8 mouse cellular contexts compared by ENCODE assay signal in the genomic region with DNA sequence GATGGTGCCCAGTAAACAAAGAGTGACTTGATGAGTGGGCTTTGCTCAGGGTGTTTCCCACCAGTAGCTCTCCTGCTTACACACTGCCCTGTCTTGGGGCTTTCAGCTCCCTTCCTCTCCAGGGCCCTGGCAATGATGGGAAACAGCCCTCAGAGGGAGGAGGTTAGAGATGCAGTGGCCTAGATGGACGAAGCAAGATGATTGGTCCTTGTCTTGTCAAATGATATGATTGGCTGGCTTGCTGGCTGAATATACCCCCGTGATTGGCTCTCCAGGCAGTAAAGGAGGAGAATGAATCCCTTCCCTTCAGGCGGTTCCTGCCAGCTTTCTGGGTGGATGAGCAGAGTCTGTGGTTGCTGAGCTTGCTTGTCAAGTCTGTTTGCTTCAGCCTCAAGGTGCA.
DNase-seq lines count a peak whose midpoint lies in the region; ATAC-seq and TF ChIP-seq lines count a peak whose summit lies in the region.

No protein-coding gene starts in this region.

- H3K4me3 ChIP-seq in lung, embryonic 14.5 days (ENCODE audit: low read depth, low read length): peak overlapping the region; percentile 15; the same call in 1 of the 2 replicates
- no peak overlapping the region for H3K4me3 ChIP-seq in lung, adult 2 months (replicated peaks; ENCODE audit: extremely low read depth, low read depth, low read length)
- H3K4me3 ChIP-seq in layer of hippocampus, adult 2 months: peak overlapping the region; percentile 41
- peak overlapping the region; percentile 22 for H3K4me3 ChIP-seq in midbrain, embryonic 14.5 days (replicated peaks; ENCODE audit: low read depth, low read length)

- no peaks in the 10 kb centered on the region for H3K27me3 ChIP-seq in lung, embryonic 14.5 days (ENCODE audit: insufficient read depth, low read length)
- no peaks in the 10 kb centered on the region for H3K27me3 ChIP-seq in midbrain, embryonic 14.5 days (ENCODE audit: control insufficient read depth, insufficient read depth, low read length)

- H3K9me3 ChIP-seq in lung, embryonic 14.5 days (ENCODE audit: low read depth, low read length): no peaks in the 10 kb centered on the region
- no peaks in the 10 kb centered on the region for H3K9me3 ChIP-seq in midbrain, embryonic 14.5 days (ENCODE audit: control insufficient read depth, low read length)

- no peak overlapping the region for H3K27ac ChIP-seq in lung, embryonic 14.5 days (ENCODE audit: low read depth)
- peak overlapping the region; percentile 86 for H3K27ac ChIP-seq in layer of hippocampus, adult 2 months
- peak overlapping the region; percentile 79 for H3K27ac ChIP-seq in midbrain, embryonic 14.5 days (replicated peaks; ENCODE audit: low read depth, low read length)

- TF ChIP-seq CTCF in lung, embryonic 14.5 days (IDR thresholded peaks at IDR 0.05; ENCODE audit: low read depth): no peak
- no peak for TF ChIP-seq CTCF in lung, adult 2 months (IDR thresholded peaks at IDR 0.05; ENCODE audit: insufficient read depth, low read length)
- TF ChIP-seq CTCF in layer of hippocampus, adult 2 months (conservative IDR thresholded peaks at IDR 0.05): no peak

- H3K4me2 ChIP-seq in lung, embryonic 14.5 days: peak overlapping the region; percentile 46
- H3K4me2 ChIP-seq in midbrain, embryonic 14.5 days (ENCODE audit: low read length): peak overlapping the region; percentile 53

- peak; percentile 72 for DNase-seq in lung, embryonic 14.5 days
- no peak for DNase-seq in lung, adult 2 months
- DNase-seq in cerebellum, adult 9-10 months: peak; percentile 84
- DNase-seq in frontal cortex, adult 2 months (ENCODE audit: extremely low spot score in 1 of 2, low spot score in 1 of 2): peak; percentile 79 to 82
- peak; percentile 51 to 86 for DNase-seq in layer of hippocampus, adult 2 months (ENCODE audit: low spot score in 2 of 2)
- peak; percentile 89 for DNase-seq in midbrain, embryonic 14.5 days
- peak; percentile 81 for DNase-seq in yolk sac, embryonic 10.5 days (ENCODE audit: low spot score)
- DNase-seq in urinary bladder, adult 2 months (ENCODE audit: low spot score): no peak

- no peak for TF ChIP-seq POLR2A in lung, adult 2 months (IDR thresholded peaks at IDR 0.05; ENCODE audit: borderline replicate concordance, extremely low read depth, low read depth, low read length)

- H3K36me3 ChIP-seq in lung, embryonic 14.5 days (ENCODE audit: insufficient read depth): no peaks in the 10 kb centered on the region
- H3K36me3 ChIP-seq in midbrain, embryonic 14.5 days (ENCODE audit: control insufficient read depth, insufficient read depth, low read length): no peaks in the 10 kb centered on the region

- H3K9ac ChIP-seq in lung, embryonic 14.5 days: no peak overlapping the region
- H3K9ac ChIP-seq in midbrain, embryonic 14.5 days (replicated peaks; ENCODE audit: low read length): peak overlapping the region; percentile 36; the same call in 1 of the 2 replicates

- WGBS in lung, embryonic 14.5 days: 5% methylated on average over 3 of the region's 3 CpGs
- 16% methylated on average over 3 of the region's 3 CpGs for WGBS in lung, adult 2 months
- WGBS in midbrain, embryonic 14.5 days: 6% methylated on average over 3 of the region's 3 CpGs

- peak; percentile 93 for ATAC-seq in lung, embryonic 14.5 days (ENCODE audit: insufficient read depth)
- peak; percentile 90 for ATAC-seq in midbrain, embryonic 14.5 days (ENCODE audit: low FRiP score, low TSS enrichment)

- no peaks in the 10 kb centered on the region for H3K4me1 ChIP-seq in lung, embryonic 14.5 days (ENCODE audit: insufficient read depth)
- H3K4me1 ChIP-seq in lung, adult 2 months (ENCODE audit: control insufficient read depth, insufficient read depth, low read length): no peaks in the 10 kb centered on the region
- H3K4me1 ChIP-seq in midbrain, embryonic 14.5 days (ENCODE audit: control insufficient read depth, insufficient read depth, low read length): peaks cover 10% of the 10 kb centered on the region; the same call in 1 of the 2 replicates

Comparison
In these comparisons a context has a peak if more than half of its experiments do, and no peak if none do; other contexts are left out.
1. DNase-seq: peak in lung, embryonic 14.5 days (single experiment), cerebellum, adult 9-10 months (single experiment), frontal cortex, adult 2 months (2 of 2), layer of hippocampus, adult 2 months (2 of 2), midbrain, embryonic 14.5 days (single experiment) and yolk sac, embryonic 10.5 days (single experiment); none in lung, adult 2 months (single experiment) and urinary bladder, adult 2 months (single experiment).